Mouse (Mus musculus) WW6 (cell line): ENCODE results near the gene Tmem95.

Experiments used
- DNase-seq: peaks from one replicate; pipeline ENCODE4 v3.0.0-alpha.2; 2013; ENCODE audit warnings: low read depth, low spot score

Tmem95 gene

DNA sequence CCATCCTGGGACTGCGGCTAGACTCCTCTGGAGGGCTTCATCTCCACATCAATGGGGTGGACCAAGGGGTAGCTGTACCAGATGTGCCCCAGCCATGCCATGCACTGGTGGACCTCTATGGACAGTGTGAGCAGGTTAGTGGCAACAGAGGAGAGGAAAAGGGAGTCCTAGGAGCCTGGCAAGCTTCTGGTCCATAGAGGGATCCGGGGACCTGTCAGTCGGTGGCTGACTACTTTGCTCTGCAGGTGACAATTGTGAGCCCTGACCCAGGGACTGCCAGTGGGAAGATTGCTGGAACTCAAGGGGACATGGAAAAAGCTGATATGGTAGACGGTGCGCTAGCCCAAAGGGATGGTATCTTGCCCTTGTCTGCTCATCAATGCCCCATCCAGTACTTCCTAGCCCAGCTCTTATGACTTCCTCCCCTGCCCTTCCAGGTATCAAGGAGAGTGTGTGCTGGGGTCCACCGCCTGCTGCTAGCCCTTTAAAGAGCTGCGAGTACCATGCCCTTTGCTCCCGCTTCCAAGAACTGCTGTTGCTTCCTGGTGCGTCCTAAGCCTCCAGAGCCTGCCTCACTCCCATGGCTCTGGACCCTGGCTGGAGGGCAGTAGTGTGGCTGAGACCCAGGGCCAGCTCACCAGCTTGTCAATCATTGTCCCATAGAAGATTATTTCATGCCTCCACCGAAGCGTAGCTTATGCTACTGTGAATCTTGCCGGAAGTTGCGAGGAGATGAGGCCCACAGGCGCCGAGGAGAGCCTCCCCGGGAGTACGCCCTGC, 33.2 kb upstream of the Tmem95 start:
- no peak for DNase-seq

DNA sequence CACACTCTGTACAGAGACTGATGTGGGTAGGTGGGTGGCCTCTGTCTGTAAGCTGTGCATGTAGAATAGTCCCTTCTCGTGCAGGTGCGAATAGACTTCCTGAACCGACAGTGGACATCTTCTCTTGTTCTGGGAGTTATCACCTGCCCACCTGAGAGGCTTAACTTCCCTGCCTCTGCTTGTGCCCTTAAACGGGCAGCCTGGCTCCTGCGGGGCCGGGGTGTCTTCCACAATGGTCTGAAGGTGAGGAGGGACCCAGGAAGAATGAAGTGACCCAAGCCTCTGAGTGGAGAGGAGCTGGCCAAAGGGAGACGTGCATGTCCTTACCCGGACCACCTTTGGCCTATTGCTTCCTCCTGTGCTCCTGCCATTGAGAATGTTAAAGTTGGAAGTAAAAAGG, 32.4 kb upstream of the Tmem95 start:
- no peak for DNase-seq

DNA sequence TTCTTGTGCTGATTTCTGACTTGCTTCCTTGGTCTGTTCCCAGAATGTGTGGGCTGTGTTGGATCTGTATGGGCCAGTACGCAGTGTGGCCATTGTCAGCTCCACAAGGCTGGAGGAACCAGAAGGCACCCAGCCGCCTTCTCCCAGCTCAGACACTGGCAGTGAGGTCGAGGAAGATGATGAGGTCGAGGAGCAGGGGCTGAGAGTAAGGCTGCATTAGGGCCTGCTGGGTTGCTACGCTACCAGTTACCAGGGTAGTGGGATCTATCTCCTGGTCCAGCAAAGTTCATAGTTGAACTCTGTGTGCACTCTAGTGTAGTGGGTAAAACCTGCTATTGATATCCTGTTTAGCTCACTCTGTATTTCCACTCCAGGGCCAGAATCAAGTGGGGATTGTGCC, 31.4 kb upstream of the Tmem95 start:
- DNase-seq: no peak

DNA sequence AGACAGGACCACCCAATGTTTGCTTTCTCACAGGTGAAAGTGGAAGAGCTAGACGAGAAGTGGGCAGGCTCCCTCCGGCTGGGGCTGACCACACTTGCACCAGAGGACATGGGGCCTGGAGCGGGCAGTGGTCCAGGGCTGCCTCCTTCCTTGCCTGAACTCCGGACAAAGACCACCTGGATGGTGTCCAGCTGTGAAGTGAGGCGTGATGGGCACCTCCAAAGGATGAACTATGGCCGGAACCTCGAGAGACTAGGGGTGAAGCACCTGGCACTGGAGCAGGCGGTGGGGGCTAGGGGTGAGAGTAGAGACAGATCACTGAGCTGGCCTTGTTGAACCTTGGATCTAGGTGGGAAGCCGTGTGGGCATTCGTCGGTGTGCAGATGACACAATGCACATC, 30.8 kb upstream of the Tmem95 start:
- no peak for DNase-seq

DNA sequence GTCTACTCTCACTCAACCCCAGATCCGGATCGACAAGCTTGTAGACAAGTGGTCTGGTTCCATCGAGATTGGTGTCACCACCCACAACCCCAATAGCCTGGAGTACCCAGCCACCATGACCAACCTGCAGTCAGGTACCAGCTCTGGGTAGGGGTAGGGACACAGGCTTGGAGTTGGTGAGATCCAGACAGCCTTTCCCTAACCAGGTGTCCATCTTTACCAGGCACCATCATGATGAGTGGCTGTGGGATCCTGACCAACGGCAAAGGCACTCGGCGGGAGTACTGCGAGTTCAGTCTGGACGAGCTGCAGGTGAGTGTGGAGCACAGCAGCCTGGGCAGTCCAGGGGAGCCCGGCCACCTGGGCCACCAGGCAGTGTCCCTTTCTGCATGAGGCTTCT, 26.5 kb upstream of the Tmem95 start:
- DNase-seq: no peak

DNA sequence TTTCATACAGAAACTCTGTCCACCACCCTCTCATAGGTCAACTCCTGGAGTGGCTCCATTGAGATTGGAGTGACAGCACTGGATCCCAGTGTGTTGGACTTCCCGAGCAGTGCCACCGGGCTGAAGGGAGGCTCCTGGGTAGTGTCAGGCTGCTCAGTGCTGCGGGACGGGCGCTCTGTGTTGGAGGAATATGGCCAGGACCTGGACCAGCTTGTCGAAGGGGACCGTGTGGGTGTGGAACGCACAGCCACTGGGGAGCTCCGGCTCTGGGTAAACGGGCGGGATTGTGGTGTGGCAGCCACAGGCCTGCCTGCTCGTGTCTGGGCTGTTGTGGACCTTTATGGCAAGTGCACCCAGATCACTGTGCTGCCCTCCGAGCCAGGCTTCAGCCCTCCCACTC, 25.2 kb upstream of the Tmem95 start:
- no peak for DNase-seq

DNA sequence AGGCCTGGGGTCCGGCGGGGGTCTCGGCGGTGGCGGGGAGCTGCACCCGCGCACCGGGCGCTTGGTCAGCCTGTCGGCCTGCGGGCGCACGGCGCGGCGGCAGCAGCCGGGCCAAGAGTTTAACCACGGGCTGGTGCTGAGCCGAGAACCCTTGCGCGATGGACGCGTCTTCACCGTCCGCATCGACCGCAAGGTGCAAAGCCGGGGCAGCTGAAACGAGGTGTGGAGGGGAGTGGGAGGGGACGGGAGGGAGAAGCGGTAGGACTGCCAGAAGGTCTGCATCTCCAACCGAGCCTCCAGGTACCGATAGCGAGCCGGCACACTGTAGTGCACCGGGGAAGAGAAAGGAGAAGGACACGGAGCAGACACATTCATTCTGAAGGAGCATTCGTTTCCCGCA, 24.2 kb upstream of the Tmem95 start:
- no peak for DNase-seq

DNA sequence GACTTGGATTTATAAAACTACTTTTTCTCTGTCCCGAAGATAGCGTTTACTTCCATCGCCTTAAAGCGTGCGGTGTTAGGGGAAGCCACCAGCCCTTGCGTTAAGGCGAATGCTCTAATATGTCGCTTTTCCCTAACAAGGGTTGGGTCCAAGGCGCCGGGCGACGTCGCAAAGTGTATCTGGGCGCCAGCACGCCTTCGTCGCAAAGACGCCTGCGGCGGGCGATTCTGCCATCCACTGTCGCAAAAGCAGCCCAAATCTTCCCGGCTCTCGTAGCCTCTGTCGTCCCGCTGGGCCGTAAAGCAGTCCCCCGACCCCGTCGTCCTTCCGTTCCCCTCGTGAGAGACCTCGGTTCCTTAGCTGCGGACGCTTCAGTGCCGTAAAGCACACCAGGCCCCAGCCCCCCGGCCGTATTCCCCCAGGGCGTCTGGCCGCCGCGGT, 23.6 kb upstream of the Tmem95 start:
- peak; percentile 100 for DNase-seq

DNA sequence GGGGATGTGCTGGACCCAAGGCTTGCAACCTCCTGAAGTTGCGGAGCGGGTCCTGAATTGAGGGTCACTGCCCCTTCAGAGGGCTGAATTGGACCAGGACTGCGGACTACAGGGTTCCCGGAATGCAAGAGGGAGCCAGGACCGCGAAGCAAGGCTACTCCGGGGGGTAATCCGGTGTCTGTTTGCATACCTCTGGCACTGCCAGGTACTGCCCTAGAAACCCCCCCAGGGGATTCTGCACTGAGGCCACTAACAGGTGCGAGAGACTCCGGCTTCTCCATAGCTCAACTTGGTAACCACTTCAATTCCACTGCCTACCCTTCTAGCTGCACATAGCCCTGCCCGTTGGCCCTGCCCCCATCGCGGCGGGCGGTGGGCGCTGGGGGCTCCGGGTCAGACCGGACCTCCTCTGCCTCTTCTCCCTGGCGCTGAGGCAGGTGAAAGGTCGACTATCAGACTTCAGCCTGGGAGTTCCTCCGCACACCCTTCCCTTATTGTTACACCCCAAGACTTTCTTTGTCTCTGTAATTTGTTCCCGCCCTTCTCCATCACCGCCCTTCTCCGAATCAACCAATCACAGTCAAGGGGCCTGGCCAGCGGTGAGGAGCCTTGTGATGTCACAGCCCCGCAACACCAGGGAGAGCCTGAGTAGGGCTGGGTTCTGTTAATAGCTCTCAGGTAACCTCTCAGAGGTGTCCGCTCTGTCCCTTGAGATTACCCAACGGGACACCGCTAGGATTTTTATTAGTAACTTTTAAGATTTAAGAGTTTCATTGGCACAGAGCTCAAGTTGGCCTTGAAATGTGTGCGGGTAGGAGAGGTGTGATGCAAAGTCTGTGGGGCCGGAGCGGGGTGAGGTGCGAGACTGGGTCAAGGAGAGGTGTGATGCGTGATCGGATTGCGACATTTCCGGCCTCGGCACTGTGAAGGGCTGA, 22.9 kb upstream of the Tmem95 start, which contains the start of the genes 2810408A11Rik and Neurl4:
TSS of gene 2810408A11Rik (minus strand) at position 517 of the 935 bp plus-strand sequence.
TSS of gene Neurl4 (plus strand) at position 602 of the 935 bp plus-strand sequence.
- peak; percentile 98 for DNase-seq

DNA sequence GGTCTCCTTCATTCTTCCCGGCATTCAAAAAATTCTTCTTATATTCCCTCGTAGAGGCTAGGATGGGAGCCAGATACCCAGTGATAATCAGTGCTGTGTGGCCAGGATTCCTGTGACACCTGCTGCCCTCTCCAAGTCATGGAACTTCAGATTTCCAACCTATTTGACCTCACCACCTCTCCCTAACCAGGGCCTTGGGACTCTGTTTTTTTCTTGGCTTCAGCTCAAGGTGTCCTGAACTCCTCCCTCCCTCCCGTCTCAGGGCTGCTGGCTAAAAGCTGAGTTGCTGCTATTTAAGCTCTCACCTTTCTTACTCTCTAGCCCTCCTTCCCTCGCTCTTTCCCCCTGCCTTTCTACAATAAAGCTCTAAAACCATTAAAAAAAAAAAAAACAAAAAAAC, 22.1 kb upstream of the Tmem95 start:
- DNase-seq: no peak

DNA sequence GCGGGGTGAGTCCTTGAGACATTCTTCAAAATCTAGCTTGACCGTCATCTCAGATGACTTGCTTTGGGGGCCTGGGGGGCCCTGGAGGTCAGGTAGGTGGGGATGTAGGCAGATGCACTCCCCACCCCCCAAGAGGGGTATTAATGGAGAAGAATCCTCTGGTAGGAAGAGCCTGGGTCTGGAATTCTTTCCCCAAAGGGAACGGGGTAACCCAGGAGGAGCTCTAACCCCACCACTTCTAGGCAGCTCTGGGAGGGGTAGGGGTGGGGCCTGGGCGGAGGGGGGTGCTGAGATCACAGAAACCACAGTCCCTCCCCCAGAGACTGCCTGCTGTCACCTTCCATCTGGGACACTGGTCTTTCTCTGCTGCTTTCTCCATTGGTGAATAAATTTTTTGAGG, 17.5 kb upstream of the Tmem95 start, which contains the start of gene Acap1:
TSS of gene Acap1 (minus strand) at position 249 of the 400 bp plus-strand sequence.
- no peak for DNase-seq

DNA sequence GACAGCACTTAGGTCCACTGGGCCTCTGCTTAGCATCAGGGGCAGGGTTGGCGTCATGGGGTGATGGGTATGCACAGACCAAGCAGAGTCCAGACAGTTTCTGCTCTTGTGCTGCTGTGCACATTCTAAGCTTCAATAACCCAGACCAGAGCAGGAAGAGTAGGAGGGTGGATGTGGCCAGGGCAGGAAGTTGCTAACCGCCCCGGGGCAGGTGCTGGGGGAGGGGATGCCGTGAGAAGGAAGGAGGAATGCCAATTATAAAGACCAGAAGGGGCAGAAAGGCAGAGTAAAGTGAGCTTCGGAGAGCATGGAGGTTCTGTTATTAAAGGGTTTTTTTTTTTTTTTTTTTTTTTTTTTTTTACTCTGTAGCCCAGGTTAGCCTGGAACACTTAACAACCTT, 16.9 kb upstream of the Tmem95 start:
- no peak for DNase-seq

DNA sequence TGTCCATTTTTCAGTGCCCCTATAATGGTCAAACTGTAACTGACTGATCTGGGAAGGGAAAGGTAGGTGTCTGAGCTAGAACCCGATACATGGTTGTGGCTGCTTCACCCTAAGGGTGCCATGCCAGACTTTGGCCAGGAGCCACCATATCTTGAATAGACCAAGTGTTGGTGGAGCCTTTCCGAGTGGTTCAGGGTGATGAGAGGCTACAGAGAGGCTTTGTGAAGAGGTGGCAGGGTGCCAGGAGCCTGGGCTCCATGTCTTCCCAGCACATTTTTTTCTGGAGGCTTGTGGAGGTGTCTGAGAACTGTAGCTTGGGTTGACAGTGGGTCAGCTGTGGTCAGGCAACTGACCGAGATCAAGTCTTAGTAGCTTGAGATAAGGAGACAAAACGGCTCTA, 13.7 kb upstream of the Tmem95 start:
- DNase-seq: no peak

DNA sequence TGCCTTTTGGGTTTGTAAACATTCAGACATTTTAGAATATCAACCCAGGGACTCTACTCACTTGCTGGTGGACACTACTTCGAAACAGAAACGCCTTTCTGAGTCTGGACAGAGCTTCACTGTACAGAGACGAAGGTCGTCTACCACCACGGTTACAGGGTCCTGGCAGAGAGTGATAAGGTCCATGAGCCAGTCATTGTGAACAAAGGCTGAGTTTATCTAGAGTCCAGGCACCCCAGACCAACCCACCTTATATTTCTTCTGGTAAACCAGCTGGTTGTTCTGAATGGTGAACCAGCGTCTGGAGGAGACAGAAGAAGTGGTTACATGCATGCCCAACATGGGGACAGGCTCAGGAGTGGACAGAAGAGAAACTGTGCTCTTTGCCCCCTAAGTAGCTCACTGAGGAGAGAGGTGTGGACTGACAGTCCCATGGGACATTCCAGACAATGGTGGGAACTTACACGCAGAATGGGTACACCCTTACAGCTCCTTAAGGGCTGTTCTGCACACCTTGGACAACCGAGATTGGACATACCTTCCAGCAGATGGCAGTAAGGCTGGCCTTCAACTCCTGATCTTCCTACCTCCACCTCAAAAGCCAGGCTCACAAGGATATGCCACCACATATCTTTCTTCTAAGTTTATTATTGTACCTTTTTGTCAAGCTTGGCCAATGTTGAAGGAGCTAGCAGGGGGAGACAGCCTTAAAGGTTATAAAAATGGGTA, 9.3 kb upstream of the Tmem95 start:
- DNase-seq: no peak

DNA sequence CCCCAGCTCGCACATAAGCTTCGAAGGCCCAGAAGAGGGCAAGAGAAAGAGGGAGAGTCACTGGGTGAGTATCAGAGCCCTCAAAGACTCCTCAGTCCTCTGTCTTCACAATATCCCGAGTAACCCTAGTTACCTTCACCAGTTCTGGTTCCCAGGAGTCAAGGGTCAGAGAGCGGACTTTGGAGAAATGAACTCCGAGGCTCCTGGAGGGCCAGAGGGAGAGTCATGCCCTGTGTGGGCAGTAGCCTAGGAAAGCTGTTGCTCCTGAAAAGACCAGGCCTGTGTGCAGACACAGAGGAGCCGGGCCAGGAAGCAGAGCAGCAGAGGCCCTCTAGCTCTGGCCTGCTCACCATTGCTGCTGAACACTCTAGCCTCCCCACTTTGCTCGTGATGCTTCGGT, 6.8 kb upstream of the Tmem95 start:
- no peak for DNase-seq

DNA sequence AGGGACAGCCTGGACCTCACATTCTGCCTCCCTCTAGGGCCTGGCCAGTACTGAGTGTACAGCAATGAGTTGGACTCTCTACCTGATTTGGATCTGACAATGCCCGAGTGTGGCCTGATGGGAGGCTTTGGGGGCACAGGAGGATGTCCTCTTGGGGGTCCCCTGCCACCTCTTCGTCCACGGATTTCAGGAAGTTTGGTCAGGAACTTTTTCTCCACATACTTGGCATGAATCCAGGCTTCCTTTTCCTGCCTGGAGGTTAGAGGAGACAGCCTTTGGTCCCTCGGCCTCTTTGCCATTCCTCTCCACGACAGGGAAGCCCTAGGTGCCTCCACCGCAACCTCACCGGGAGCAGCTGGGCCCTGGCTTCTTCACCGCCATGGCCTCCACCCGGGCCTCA, 6.4 kb upstream of the Tmem95 start:
- DNase-seq: no peak

DNA sequence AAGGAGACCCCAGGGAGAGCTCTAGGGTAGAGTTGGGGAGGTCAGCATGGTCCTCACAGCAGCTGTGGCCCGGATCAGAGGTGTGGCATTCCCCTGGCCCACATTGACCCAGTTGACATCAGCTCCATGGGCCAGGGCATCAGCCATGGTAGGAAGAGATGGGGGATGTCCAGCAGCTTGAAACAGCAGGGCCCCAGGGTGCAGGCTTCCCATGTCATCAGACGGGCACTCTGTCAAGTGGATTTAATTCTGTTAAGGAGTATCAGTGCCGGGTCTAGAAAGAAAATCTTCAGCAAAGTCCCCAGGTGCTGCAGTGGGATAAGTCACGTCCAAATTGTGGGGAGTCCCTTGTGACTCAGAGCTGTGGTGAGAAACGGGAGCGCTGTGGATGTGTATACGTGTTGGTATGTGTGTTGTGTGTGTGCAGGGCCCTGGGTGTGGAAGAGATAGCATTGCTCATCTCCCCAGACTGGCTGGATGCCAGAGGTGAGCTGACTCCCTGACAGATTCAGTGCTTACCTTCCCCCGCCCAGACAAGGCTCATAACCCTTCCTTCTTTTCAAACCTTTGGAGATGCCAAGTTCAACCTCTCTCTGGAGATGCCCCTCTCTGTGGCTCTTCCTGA, 5.8 kb upstream of the Tmem95 start:
- no peak for DNase-seq

DNA sequence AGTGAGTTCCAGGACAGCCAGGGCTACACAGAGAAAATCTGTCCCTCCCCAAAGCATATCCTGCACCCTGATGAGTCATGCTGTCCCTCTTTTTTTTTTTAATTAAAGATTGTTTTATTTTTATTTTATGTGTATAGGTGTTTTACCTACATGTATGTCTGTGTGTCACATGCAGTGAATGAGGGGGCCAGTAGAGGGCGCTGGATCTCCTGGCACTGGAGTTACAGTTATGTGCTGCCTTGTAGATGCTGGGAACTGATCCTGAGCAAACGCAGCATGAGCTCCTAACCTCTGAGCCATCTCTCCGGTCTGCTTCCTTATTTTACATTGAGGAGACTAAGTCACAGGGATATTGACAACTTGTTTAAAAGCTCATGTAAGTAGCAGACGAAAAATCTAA, 5.2 kb upstream of the Tmem95 start:
- DNase-seq: no peak

DNA sequence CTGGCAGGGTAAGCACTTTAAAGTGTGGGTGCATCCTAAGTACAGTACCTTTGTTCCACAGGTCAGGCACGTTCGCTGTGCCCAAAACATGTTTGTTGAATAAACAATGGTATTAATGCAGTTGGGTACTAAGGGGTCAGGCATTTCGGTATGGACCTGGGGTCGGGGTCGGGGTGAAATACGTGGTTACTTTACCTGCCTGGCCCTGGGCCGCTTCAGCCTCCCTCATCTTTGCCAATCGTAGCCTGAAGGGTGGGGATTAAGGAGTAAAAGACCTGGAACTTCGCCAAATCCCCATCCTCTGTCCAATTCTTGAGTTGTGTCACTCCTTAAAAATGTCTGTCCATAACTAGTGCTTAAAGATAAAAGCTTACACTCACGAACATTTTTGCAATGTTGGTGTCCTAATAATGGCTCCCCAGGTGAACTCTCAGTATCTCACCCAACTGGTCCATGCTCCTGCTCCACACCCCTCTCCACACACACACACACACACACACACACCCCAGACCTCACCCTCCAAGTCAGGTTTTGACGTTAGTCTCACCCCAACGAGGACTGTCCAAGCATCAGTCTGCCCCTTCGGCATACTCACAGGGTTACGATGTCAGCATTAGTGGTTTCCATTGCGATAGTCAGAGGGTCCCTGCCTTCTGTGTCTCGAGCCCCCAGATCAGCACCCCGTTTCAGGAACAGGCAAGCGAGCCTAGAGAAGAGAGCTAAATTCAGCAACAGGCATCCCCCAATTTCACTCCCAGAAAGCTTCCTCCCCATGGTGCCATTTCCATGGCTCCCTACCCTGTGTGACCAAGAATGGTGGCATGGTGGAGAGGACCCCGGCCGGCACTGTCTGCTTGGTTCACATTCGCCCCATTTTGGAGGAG, 4.2 kb upstream of the Tmem95 start:
- DNase-seq: no peak

DNA sequence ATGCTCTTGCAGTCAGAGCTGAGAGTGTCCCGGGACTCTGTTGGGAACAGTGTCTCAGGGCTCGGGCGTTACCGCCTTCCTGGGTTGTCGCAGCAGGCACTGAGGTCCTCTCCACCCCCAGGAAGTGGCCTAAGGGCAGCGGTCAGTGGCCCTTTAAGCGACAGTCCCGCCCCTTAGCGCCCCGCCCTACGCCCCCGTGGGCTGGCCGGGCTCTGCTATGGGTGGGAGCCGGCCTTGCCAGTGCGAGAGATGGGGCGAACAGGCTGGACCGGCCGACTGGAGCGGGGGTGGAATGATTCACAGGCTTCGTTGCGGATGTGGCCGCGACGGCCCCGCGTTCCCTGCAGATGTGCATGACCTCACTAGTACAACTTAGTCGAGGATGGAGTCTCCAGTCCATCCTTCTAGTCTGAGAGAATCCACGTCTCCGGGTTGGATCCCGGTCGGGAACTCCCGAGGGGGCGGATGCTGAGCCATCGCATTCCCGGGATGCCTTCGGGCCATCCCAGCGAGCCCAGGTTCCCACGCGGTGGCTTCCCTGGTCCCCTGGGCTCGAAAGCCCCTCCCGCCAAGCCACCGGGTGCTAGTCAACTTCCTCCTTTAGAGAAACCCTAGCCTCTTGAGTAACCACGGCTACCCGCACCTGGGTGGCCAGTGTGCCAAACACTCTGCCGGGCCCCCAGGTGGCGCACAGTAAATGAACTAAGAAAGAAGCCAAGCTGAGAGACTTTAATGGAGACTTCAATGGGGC, 3.2 kb upstream of the Tmem95 start, which contains the start of gene Kctd11:
TSS of gene Kctd11 (minus strand) at position 554 of the 751 bp plus-strand sequence.
- no peak for DNase-seq
